Mouse (Mus musculus): Measurements from ENCODE around the gene Bod1. TPM values are rescaled to one million over a fixed set of nuclear protein-coding genes. Genes with fewer than 3 reads are reported as not detected.

The Bod1 gene
- total and polyA plus RNA-seq, 2 experiments from 2014 or later, result 69.9 to 96.1 TPM

GRCm38 (mm10) chr11:31617797-31618196, 53.9 kb downstream of the Bod1 start:
- ATAC-seq (ENCODE audit: insufficient read depth, low read depth) (no peak), DNase-seq (ENCODE audit: low spot score) (no peak)
- TF ChIP-seq EP300 (IDR thresholded peaks at IDR 0.05; ENCODE audit: low read depth) (no peak), CTCF (IDR thresholded peaks at IDR 0.05; ENCODE audit: low read depth) (no peak)
- Histone ChIP-seq H3K27me3 (ENCODE audit: control insufficient read depth, insufficient read depth, low read length) (no peaks in the 10 kb centered on the region), H3K9me3 (replicated peaks; ENCODE audit: control insufficient read depth, low read length) (no peaks in the 10 kb centered on the region), H3K4me3 (ENCODE audit: low read depth, low read length) (no peak overlapping the region), H3K27ac (ENCODE audit: low read depth) (0 out of 2 replicates have a peak overlapping the region, but pooled peaks have one; percentile 15), H3K9ac (replicated peaks; ENCODE audit: low read depth, low read length) (no peak overlapping the region), H3K4me2 (ENCODE audit: low read depth, low read length) (no peak overlapping the region), H3K36me3 (replicated peaks; ENCODE audit: control insufficient read depth, insufficient read depth, low read length) (no peaks in the 10 kb centered on the region), H3K4me1 (ENCODE audit: control insufficient read depth, insufficient read depth) (peaks cover 17% of the 10 kb centered on the region)
- 43% methylated on average over 3 of the region's 3 CpGs for WGBS

GRCm38 (mm10) chr11:31617236-31617635, 54.4 kb downstream of the Bod1 start:
- Histone ChIP-seq H3K4me2 (ENCODE audit: low read depth, low read length) (no peak overlapping the region), H3K9me3 (replicated peaks; ENCODE audit: control insufficient read depth, low read length) (no peaks in the 10 kb centered on the region), H3K36me3 (replicated peaks; ENCODE audit: control insufficient read depth, insufficient read depth, low read length) (no peaks in the 10 kb centered on the region), H3K4me3 (ENCODE audit: low read depth, low read length) (no peak overlapping the region), H3K9ac (replicated peaks; ENCODE audit: low read depth, low read length) (no peak overlapping the region), H3K27ac (ENCODE audit: low read depth) (peak overlapping the region; percentile 62), H3K4me1 (ENCODE audit: control insufficient read depth, insufficient read depth) (peaks cover 17% of the 10 kb centered on the region), H3K27me3 (ENCODE audit: control insufficient read depth, insufficient read depth, low read length) (no peaks in the 10 kb centered on the region)
- peak; percentile 82 for DNase-seq (ENCODE audit: low spot score)
- 18% methylated on average over 3 of the region's 3 CpGs for WGBS
- TF ChIP-seq CTCF (IDR thresholded peaks at IDR 0.05; ENCODE audit: low read depth) (no peak), EP300 (IDR thresholded peaks at IDR 0.05; ENCODE audit: low read depth) (peak; percentile 94)
- peak; percentile 95 for ATAC-seq (ENCODE audit: insufficient read depth, low read depth)

GRCm38 (mm10) chr11:31616722-31617121, 55.0 kb downstream of the Bod1 start:
- H3K4me3 ChIP-seq (ENCODE audit: low read depth, low read length), result no peak overlapping the region
- ATAC-seq (ENCODE audit: insufficient read depth, low read depth) (no peak), DNase-seq (ENCODE audit: low spot score) (no peak)
- H3K4me2 ChIP-seq (ENCODE audit: low read depth, low read length), result no peak overlapping the region
- no peaks in the 10 kb centered on the region for H3K36me3 ChIP-seq (replicated peaks; ENCODE audit: control insufficient read depth, insufficient read depth, low read length)
- 62% methylated on average over 4 of the region's 4 CpGs for WGBS
- H3K9ac ChIP-seq (replicated peaks; ENCODE audit: low read depth, low read length), result no peak overlapping the region
- no peaks in the 10 kb centered on the region for H3K27me3 ChIP-seq (ENCODE audit: control insufficient read depth, insufficient read depth, low read length)
- peak overlapping the region; percentile 62 for H3K27ac ChIP-seq (ENCODE audit: low read depth)
- TF ChIP-seq CTCF (IDR thresholded peaks at IDR 0.05; ENCODE audit: low read depth), result no peak
- no peak for TF ChIP-seq EP300 (IDR thresholded peaks at IDR 0.05; ENCODE audit: low read depth)
- peaks cover 17% of the 10 kb centered on the region for H3K4me1 ChIP-seq (ENCODE audit: control insufficient read depth, insufficient read depth)
- H3K9me3 ChIP-seq (replicated peaks; ENCODE audit: control insufficient read depth, low read length), result no peaks in the 10 kb centered on the region

Other genes starting within 250 kb of the Bod1 start
- 30.2 and 39.6 TPM in 2 replicates for gene Cpeb4, start 200.3 kb upstream of the Bod1 start, total RNA-seq (2014; rRNA removed; ENCODE audit: low replicate concordance)
- 6.5 and 7.2 TPM in 2 replicates for gene Cpeb4, start 200.3 kb upstream of the Bod1 start, polyA plus RNA-seq (2015; fragmentation: Nextera tagmentation; extraction: Ambion mirVana)

Measured in heart, postnatal 0 days (tissue).